Mouse (Mus musculus) myocyte (in vitro differentiated cells): ENCODE results near the gene Ppib. TPM values are rescaled to one million over a fixed set of nuclear protein-coding genes. Genes with fewer than 3 reads are reported as not detected.

ENCODE experiments used
- H3K27me3 ChIP-seq: one replicate; pipeline ENCODE4 v1.6.1; 2011; ENCODE audit not compliant: control insufficient read depth, insufficient read depth, insufficient read length
- H3K36me3 ChIP-seq: one replicate; pipeline ENCODE4 v1.6.1; 2011; ENCODE audit not compliant: control insufficient read depth, insufficient read depth
- H3K4me2 ChIP-seq: one replicate; pipeline ENCODE4 v1.6.1; 2011; ENCODE audit warnings: low read depth, control low read depth
- H3K4me3 ChIP-seq: one replicate; pipeline ENCODE4 v1.5.1; 2011; ENCODE audit warnings: mild to moderate bottlenecking, control low read depth, moderate library complexity
- H3K79me2 ChIP-seq: one replicate; pipeline ENCODE4 v1.6.1; 2011; ENCODE audit not compliant: control insufficient read depth, insufficient read depth
- H3ac ChIP-seq: one replicate; pipeline ENCODE4 v1.6.1; 2011; ENCODE audit not compliant: control insufficient read depth, insufficient read length
- CEBPB ChIP-seq: IDR thresholded peaks from 2 replicates; pipeline ENCODE4 v1.6.1; 2011; ENCODE audit warnings: mild to moderate bottlenecking, moderate library complexity; ENCODE audit not compliant: poor library complexity, insufficient read depth, severe bottlenecking
- E2F4 ChIP-seq: IDR thresholded peaks from one replicate; pipeline ENCODE4 v1.6.1; 2011; ENCODE audit warnings: mild to moderate bottlenecking, control low read depth, moderate library complexity; ENCODE audit not compliant: insufficient read depth
- MAX ChIP-seq: IDR thresholded peaks from one replicate; pipeline ENCODE4 v1.6.1; 2011; ENCODE audit warnings: low read depth, mild to moderate bottlenecking, control low read depth
- MYOD1 ChIP-seq, 3 experiments: IDR thresholded peaks; one replicate each; pipeline ENCODE4 v1.6.1; 2011; ENCODE audit warnings: control low read depth in 2 of 3, low read depth in 2 of 3, mild to moderate bottlenecking in 2 of 3, moderate library complexity in 1 of 3; ENCODE audit not compliant: insufficient read length in 2 of 3, control insufficient read depth in 1 of 3
- MYOG ChIP-seq, 3 experiments: IDR thresholded peaks; one replicate each; pipeline ENCODE4 v1.6.1; 2011; ENCODE audit warnings: control low read depth in 2 of 3, low read depth in 2 of 3, mild to moderate bottlenecking in 2 of 3; ENCODE audit not compliant: insufficient read length in 2 of 3, control insufficient read depth in 1 of 3, insufficient read depth in 1 of 3
- POLR2A ChIP-seq: IDR thresholded peaks from one replicate; pipeline ENCODE4 v1.6.1; 2011; ENCODE audit warnings: low read depth, mild to moderate bottlenecking, control low read depth, moderate library complexity; ENCODE audit not compliant: insufficient read length
- POLR2AphosphoS2 ChIP-seq: IDR thresholded peaks from one replicate; pipeline ENCODE4 v1.6.1; 2011; ENCODE audit warnings: low read depth, control low read depth; ENCODE audit not compliant: insufficient read length
- REST ChIP-seq: IDR thresholded peaks from one replicate; pipeline ENCODE4 v1.6.1; 2011; ENCODE audit warnings: mild to moderate bottlenecking, control low read depth, moderate library complexity; ENCODE audit not compliant: insufficient read depth, insufficient read length
- SRF ChIP-seq: IDR thresholded peaks from one replicate; pipeline ENCODE4 v1.6.1; 2011; ENCODE audit warnings: low read depth; ENCODE audit not compliant: control insufficient read depth, insufficient read length
- TCF12 ChIP-seq: IDR thresholded peaks from one replicate; pipeline ENCODE4 v1.6.1; 2011; ENCODE audit warnings: mild to moderate bottlenecking, control low read depth; ENCODE audit not compliant: poor library complexity, insufficient read depth, severe bottlenecking
- TCF3 ChIP-seq: IDR thresholded peaks from one replicate; pipeline ENCODE4 v1.6.1; 2011; ENCODE audit warnings: low read depth, control low read depth; ENCODE audit not compliant: insufficient read length
- USF1 ChIP-seq: IDR thresholded peaks from one replicate; pipeline ENCODE4 v1.6.1; 2011; ENCODE audit warnings: low read depth, mild to moderate bottlenecking, control low read depth, moderate library complexity
- polyA plus RNA-seq: library from polyadenylated mRNA; unstranded; fragments of >200 nt; fragmentation: generic; extraction: Trizol; gene quantifications from one replicate; pipeline ENCODE4 v1.2.1, GENCODE M21; 2012; ENCODE audit warnings: missing spikeins

Gene Ppib
- polyA plus RNA-seq, result 651 TPM

- peaks cover 17% of the 10 kb centered on the region for H3K79me2 ChIP-seq
- H3K36me3 ChIP-seq, result peaks cover 26% of the 10 kb centered on the region
- peak within 1 kb of the TSS; percentile 29 for H3ac ChIP-seq
- H3K27me3 ChIP-seq, result no peaks in the 10 kb centered on the region
- peak within 1 kb of the TSS; percentile 98 for H3K4me2 ChIP-seq
- H3K4me3 ChIP-seq, result peak within 1 kb of the TSS; percentile 93
- TF ChIP-seq REST (no peak), TCF3 (no peak), SRF (peak; percentile 82), MYOD1 (IDR thresholded peaks at IDR 0.05; ENCODE audit: control insufficient read depth in 1 of 3, insufficient read length in 2 of 3, low read depth in 2 of 3) (peak in 2 of 3 experiments; percentile 45 to 47), TCF12 (no peak), CEBPB (no peak), MYOG (IDR thresholded peaks at IDR 0.05; ENCODE audit: control insufficient read depth in 1 of 3, insufficient read depth in 1 of 3, insufficient read length in 2 of 3, low read depth in 2 of 3) (peak in 2 of 3 experiments; percentile 25 to 36), POLR2AphosphoS2 (peak; percentile 96), E2F4 (no peak), MAX (no peak), POLR2A (peak; percentile 94), USF1 (no peak)
Observed at GRCm38 (mm10) chr9:66059583-66060307, at the start of gene Ppib. Gene Ppib (plus strand): TSS chr9:66060222.

- H3K4me2 ChIP-seq, result no peak overlapping the region
- TF ChIP-seq MYOD1 (IDR thresholded peaks at IDR 0.05; ENCODE audit: control insufficient read depth in 1 of 3, insufficient read length in 2 of 3, low read depth in 2 of 3) (no peak), TCF3 (no peak), USF1 (no peak), MYOG (IDR thresholded peaks at IDR 0.05; ENCODE audit: control insufficient read depth in 1 of 3, insufficient read depth in 1 of 3, insufficient read length in 2 of 3, low read depth in 2 of 3) (no peak), REST (no peak), TCF12 (no peak), POLR2AphosphoS2 (no peak), POLR2A (no peak), MAX (no peak)
- H3K36me3 ChIP-seq, result peaks cover 4% of the 10 kb centered on the region
- H3ac ChIP-seq, result no peak overlapping the region
- no peaks in the 10 kb centered on the region for H3K27me3 ChIP-seq
- H3K79me2 ChIP-seq, result no peaks in the 10 kb centered on the region
- no peak overlapping the region for H3K4me3 ChIP-seq
Observed at GRCm38 (mm10) chr9:66020601-66021000, 39.4 kb upstream of the Ppib start.

- Histone ChIP-seq H3ac (no peak overlapping the region), H3K4me3 (no peak overlapping the region), H3K27me3 (no peaks in the 10 kb centered on the region), H3K79me2 (no peaks in the 10 kb centered on the region), H3K36me3 (peaks cover 16% of the 10 kb centered on the region), H3K4me2 (no peak overlapping the region)
- TF ChIP-seq POLR2A, result no peak
- TF ChIP-seq REST, result no peak
- no peak for TF ChIP-seq TCF12
- TF ChIP-seq CEBPB, result no peak
- TF ChIP-seq SRF, result no peak
- no peak for TF ChIP-seq MYOD1 (IDR thresholded peaks at IDR 0.05; ENCODE audit: control insufficient read depth in 1 of 3, insufficient read length in 2 of 3, low read depth in 2 of 3)
- TF ChIP-seq MAX, result no peak
- TF ChIP-seq MYOG (IDR thresholded peaks at IDR 0.05; ENCODE audit: control insufficient read depth in 1 of 3, insufficient read depth in 1 of 3, insufficient read length in 2 of 3, low read depth in 2 of 3), result no peak
- no peak for TF ChIP-seq TCF3
- no peak for TF ChIP-seq E2F4
- TF ChIP-seq USF1, result no peak
- TF ChIP-seq POLR2AphosphoS2, result no peak
Observed at GRCm38 (mm10) chr9:66038082-66038481, 21.9 kb upstream of the Ppib start.

- Histone ChIP-seq H3K4me3 (no peak overlapping the region), H3K4me2 (no peak overlapping the region), H3K79me2 (no peaks in the 10 kb centered on the region), H3K27me3 (no peaks in the 10 kb centered on the region), H3K36me3 (peaks cover 15% of the 10 kb centered on the region), H3ac (no peak overlapping the region)
- TF ChIP-seq TCF3, result no peak
- no peak for TF ChIP-seq MYOG (IDR thresholded peaks at IDR 0.05; ENCODE audit: control insufficient read depth in 1 of 3, insufficient read depth in 1 of 3, insufficient read length in 2 of 3, low read depth in 2 of 3)
- TF ChIP-seq POLR2A, result no peak
- no peak for TF ChIP-seq TCF12
- no peak for TF ChIP-seq MYOD1 (IDR thresholded peaks at IDR 0.05; ENCODE audit: control insufficient read depth in 1 of 3, insufficient read length in 2 of 3, low read depth in 2 of 3)
- TF ChIP-seq USF1, result no peak
- TF ChIP-seq SRF, result no peak
- TF ChIP-seq POLR2AphosphoS2, result no peak
- no peak for TF ChIP-seq E2F4
- no peak for TF ChIP-seq CEBPB
- TF ChIP-seq MAX, result no peak
- no peak for TF ChIP-seq REST
Observed at GRCm38 (mm10) chr9:66038581-66038980, 21.4 kb upstream of the Ppib start.
